Mouse (Mus musculus) thymus, adult 18-20 months (tissue): ENCODE measurements around the gene Sorl1.

Source experiments
- DNase-seq, 2 experiments: peaks; one replicate each; pipeline ENCODE4 v3.0.0; 2022; ENCODE audit warnings: mixed read lengths in 2 of 2

Sorl1 gene

GRCm38 (mm10) chr9:41951472-41952129 lies 172.5 kb downstream of the Sorl1 start:
- no peak for DNase-seq

- DNase-seq, result peak; percentile 63 to 68
These were observed 173.1 kb downstream of the Sorl1 start for GRCm38 (mm10) chr9:41950991-41951451.

- DNase-seq, result peak; percentile 56 to 60
These were observed 173.7 kb downstream of the Sorl1 start for GRCm38 (mm10) chr9:41950109-41950990.

GRCm38 (mm10) chr9:41949476-41949875 lies 174.6 kb downstream of the Sorl1 start:
- no peak for DNase-seq

- DNase-seq, result no peak
These were observed 179.1 kb downstream of the Sorl1 start for GRCm38 (mm10) chr9:41944964-41945363.

GRCm38 (mm10) chr9:41942970-41943635 lies 181.0 kb downstream of the Sorl1 start:
- DNase-seq, result no peak

- DNase-seq, result no peak
These were observed 183.7 kb downstream of the Sorl1 start for GRCm38 (mm10) chr9:41940311-41940853.

- no peak for DNase-seq
These were observed 185.6 kb downstream of the Sorl1 start for GRCm38 (mm10) chr9:41938449-41938848.

- DNase-seq, result no peak
These were observed 186.1 kb downstream of the Sorl1 start for GRCm38 (mm10) chr9:41937967-41938348.

- no peak for DNase-seq
These were observed 186.6 kb downstream of the Sorl1 start for GRCm38 (mm10) chr9:41937341-41937966.

GRCm38 (mm10) chr9:41936598-41936997 lies 187.5 kb downstream of the Sorl1 start:
- no peak for DNase-seq

- DNase-seq, result no peak
These were observed 188.1 kb downstream of the Sorl1 start for GRCm38 (mm10) chr9:41935979-41936378.

GRCm38 (mm10) chr9:41935373-41935971 lies 188.6 kb downstream of the Sorl1 start:
- DNase-seq, result peak; percentile 53 to 63

GRCm38 (mm10) chr9:41934848-41935372 lies 189.2 kb downstream of the Sorl1 start:
- DNase-seq, result no peak

- DNase-seq, result no peak
These were observed 194.1 kb downstream of the Sorl1 start for GRCm38 (mm10) chr9:41929986-41930385.

GRCm38 (mm10) chr9:41925721-41926120 lies 198.4 kb downstream of the Sorl1 start:
- no peak for DNase-seq

- no peak for DNase-seq
These were observed 200.0 kb downstream of the Sorl1 start for GRCm38 (mm10) chr9:41924140-41924539.

- no peak for DNase-seq
These were observed 201.7 kb downstream of the Sorl1 start for GRCm38 (mm10) chr9:41922416-41922815.

GRCm38 (mm10) chr9:41918657-41919380 lies 205.3 kb downstream of the Sorl1 start:
- DNase-seq, result no peak

- no peak for DNase-seq
These were observed 205.9 kb downstream of the Sorl1 start for GRCm38 (mm10) chr9:41918155-41918554.

- DNase-seq, result no peak
These were observed 208.5 kb downstream of the Sorl1 start for GRCm38 (mm10) chr9:41915571-41915970.
